Mouse (Mus musculus): ENCODE measurements around the gene A730049H05Rik. TPM values are rescaled to one million over a fixed set of nuclear protein-coding genes. Genes with fewer than 3 reads are reported as not detected.

Gene A730049H05Rik
- polyA plus RNA-seq, 1 experiment from 2014 or later, result not detected

DNA sequence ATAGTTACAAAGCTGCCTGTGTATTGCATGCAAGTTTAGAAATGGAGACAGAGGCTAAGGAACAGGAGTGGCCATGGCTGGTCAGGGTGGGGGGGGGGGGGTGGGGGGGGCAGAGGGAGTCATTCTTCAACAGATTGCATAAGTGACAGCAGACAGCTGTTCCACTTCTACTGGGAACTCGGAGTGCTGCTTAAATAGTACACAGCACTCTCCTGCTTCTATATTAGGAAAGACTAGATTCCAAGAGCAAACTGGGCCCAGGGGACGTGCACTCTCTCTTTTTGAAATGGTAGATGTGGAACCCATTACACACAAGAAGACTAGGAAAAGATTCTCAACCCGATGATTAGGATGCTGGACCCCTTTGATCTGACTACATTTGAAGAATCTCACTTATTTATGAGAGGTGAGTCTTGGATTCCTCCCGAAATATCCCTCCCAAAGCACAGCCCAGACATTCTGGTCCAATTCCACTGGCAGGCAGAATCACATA is 52.9 kb downstream of the A730049H05Rik start, which contains the start of gene Gm15737:
TSS of gene Gm15737 (plus strand) at position 269 of the 493 bp plus-strand sequence.
- no peak within 1 kb of the TSS for H3K4me2 ChIP-seq (ENCODE audit: low read depth, low read length)
- H3K4me1 ChIP-seq (ENCODE audit: control insufficient read depth, low read depth, low read length), result no peaks in the 10 kb centered on the region
- H3K9me3 ChIP-seq (replicated peaks; ENCODE audit: control insufficient read depth, low read length), result no peaks in the 10 kb centered on the region
- no peak within 1 kb of the TSS for H3K9ac ChIP-seq (ENCODE audit: low read depth, low read length)
- H3K36me3 ChIP-seq (ENCODE audit: control insufficient read depth, insufficient read depth), result no peaks in the 10 kb centered on the region
- H3K27me3 ChIP-seq (ENCODE audit: control insufficient read depth, insufficient read depth, low read depth, low read length), result no peaks in the 10 kb centered on the region
- ATAC-seq (ENCODE audit: low read depth), result no peak
- H3K27ac ChIP-seq (ENCODE audit: low read length), result no peak within 1 kb of the TSS
- no peak within 1 kb of the TSS for H3K4me3 ChIP-seq (ENCODE audit: low read depth, low read length)
- WGBS (ENCODE audit: insufficient replicate concordance), result 45% methylated on average over 4 of the region's 4 CpGs

DNA sequence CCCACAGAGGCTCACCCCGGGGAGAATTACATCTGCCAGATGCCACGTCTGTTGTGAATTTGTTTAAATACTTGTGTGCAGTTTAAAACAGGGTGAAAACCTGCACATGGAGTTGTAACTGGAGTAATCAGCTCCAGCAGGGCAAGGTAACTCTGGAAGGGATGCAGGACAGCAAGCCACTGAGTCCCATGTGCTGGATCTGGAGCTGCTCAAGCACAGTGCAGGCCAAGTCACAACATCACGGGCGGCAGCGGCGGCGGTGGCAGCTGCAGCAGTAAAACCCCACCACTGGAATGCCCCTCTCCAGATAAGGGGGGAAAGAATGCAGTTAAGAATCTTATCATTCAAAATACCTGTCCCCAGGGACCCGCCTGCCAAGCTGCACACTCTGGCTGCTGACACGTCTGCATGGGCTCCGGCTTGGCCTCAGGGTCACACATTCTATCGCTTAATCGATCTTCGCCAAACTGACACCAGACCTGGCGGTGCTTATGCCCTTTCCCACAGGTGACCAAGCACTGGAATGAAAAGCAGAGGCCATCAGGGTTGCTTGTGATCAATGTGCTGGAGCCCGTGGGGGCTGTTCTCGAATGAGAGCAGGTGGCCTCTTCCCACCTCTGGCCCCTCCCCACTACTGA is 53.4 kb downstream of the A730049H05Rik start:
- H3K27me3 ChIP-seq (ENCODE audit: control insufficient read depth, insufficient read depth, low read depth, low read length), result no peaks in the 10 kb centered on the region
- H3K4me1 ChIP-seq (ENCODE audit: control insufficient read depth, low read depth, low read length), result no peaks in the 10 kb centered on the region
- 54% methylated on average over 16 of the region's 16 CpGs for WGBS (ENCODE audit: insufficient replicate concordance)
- H3K4me3 ChIP-seq (ENCODE audit: low read depth, low read length), result no peak overlapping the region
- H3K9ac ChIP-seq (ENCODE audit: low read depth, low read length), result no peak overlapping the region
- ATAC-seq (ENCODE audit: low read depth), result no peak
- no peaks in the 10 kb centered on the region for H3K36me3 ChIP-seq (ENCODE audit: control insufficient read depth, insufficient read depth)
- no peak overlapping the region for H3K4me2 ChIP-seq (ENCODE audit: low read depth, low read length)
- H3K27ac ChIP-seq (ENCODE audit: low read length), result no peak overlapping the region
- no peaks in the 10 kb centered on the region for H3K9me3 ChIP-seq (replicated peaks; ENCODE audit: control insufficient read depth, low read length)

DNA sequence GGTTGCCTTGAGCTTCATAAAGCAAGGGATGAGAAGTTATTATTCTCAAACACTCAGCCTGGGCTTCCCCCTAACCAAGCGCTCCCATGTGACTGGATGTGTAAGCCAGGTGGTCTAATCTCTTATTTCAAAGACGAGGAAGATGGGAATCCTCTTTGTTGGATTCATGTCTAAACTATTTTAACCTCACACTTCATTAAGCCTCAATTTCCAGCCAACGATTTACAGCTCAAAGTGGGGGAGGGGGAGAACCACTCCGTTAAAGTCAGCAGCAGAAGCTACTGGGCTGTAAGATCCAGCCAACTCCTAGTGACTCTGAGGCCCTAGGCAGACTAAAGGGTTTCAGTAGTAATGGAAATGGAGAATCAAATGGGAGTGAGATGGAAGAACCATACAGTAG is 55.5 kb downstream of the A730049H05Rik start:
- Histone ChIP-seq H3K36me3 (ENCODE audit: control insufficient read depth, insufficient read depth) (no peaks in the 10 kb centered on the region), H3K9ac (ENCODE audit: low read depth, low read length) (no peak overlapping the region), H3K27me3 (ENCODE audit: control insufficient read depth, insufficient read depth, low read depth, low read length) (no peaks in the 10 kb centered on the region), H3K4me2 (ENCODE audit: low read depth, low read length) (no peak overlapping the region), H3K27ac (ENCODE audit: low read length) (no peak overlapping the region), H3K4me1 (ENCODE audit: control insufficient read depth, low read depth, low read length) (no peaks in the 10 kb centered on the region), H3K9me3 (replicated peaks; ENCODE audit: control insufficient read depth, low read length) (no peaks in the 10 kb centered on the region), H3K4me3 (ENCODE audit: low read depth, low read length) (no peak overlapping the region)
- ATAC-seq (ENCODE audit: low read depth), result no peak
- 52% methylated on average over 4 of the region's 4 CpGs for WGBS (ENCODE audit: insufficient replicate concordance)

DNA sequence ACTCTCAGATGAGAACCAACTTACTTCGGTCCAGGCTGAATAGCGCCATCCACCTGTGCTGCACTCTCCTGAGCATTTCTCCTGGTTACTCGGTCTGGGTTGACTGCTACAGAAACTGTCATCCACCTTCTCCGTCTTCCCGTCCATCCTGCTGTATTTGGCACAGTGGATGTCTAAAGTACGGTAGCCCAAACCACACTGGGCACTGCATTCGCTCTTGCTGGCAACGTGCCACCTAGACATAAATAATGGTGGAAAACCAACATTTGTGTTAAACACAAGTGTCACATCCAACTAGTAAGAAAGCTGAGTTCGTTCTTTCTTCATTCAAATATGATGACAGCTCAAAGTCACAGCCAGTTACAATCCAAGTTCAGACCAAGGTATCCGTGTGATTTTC is 56.5 kb downstream of the A730049H05Rik start:
- Histone ChIP-seq H3K27me3 (ENCODE audit: control insufficient read depth, insufficient read depth, low read depth, low read length) (no peaks in the 10 kb centered on the region), H3K4me1 (ENCODE audit: control insufficient read depth, low read depth, low read length) (no peaks in the 10 kb centered on the region), H3K4me3 (ENCODE audit: low read depth, low read length) (no peak overlapping the region), H3K27ac (ENCODE audit: low read length) (no peak overlapping the region), H3K9me3 (replicated peaks; ENCODE audit: control insufficient read depth, low read length) (no peaks in the 10 kb centered on the region), H3K4me2 (ENCODE audit: low read depth, low read length) (no peak overlapping the region), H3K9ac (ENCODE audit: low read depth, low read length) (no peak overlapping the region), H3K36me3 (ENCODE audit: control insufficient read depth, insufficient read depth) (no peaks in the 10 kb centered on the region)
- 69% methylated on average over 10 of the region's 10 CpGs for WGBS (ENCODE audit: insufficient replicate concordance)
- ATAC-seq (ENCODE audit: low read depth), result no peak

DNA sequence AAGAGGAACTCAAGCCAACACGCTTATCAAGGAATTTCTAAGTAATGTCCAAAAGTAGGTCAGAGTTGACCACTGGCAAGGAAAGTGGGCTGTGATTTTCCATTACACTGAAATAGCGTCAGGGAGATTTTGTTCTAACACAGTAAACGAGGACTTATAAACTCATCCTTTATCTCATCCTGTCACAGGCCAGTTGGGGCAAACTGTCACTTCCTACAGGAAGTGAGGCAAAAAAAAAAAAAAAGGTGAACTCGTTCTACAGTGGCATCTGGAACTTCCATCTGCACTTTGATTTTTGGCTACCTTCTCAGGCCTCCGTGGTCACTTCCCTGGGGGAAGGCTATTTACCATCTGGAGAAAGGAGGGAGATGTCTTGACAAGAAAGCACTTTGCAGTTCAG is 58.6 kb downstream of the A730049H05Rik start:
- Histone ChIP-seq H3K4me3 (ENCODE audit: low read depth, low read length) (no peak overlapping the region), H3K27me3 (ENCODE audit: control insufficient read depth, insufficient read depth, low read depth, low read length) (no peaks in the 10 kb centered on the region), H3K4me1 (ENCODE audit: control insufficient read depth, low read depth, low read length) (no peaks in the 10 kb centered on the region), H3K27ac (ENCODE audit: low read length) (no peak overlapping the region), H3K36me3 (ENCODE audit: control insufficient read depth, insufficient read depth) (no peaks in the 10 kb centered on the region), H3K9me3 (replicated peaks; ENCODE audit: control insufficient read depth, low read length) (no peaks in the 10 kb centered on the region), H3K4me2 (ENCODE audit: low read depth, low read length) (no peak overlapping the region), H3K9ac (ENCODE audit: low read depth, low read length) (no peak overlapping the region)
- no peak for ATAC-seq (ENCODE audit: low read depth)
- 8% methylated on average over 5 of the region's 5 CpGs for WGBS (ENCODE audit: insufficient replicate concordance)

DNA sequence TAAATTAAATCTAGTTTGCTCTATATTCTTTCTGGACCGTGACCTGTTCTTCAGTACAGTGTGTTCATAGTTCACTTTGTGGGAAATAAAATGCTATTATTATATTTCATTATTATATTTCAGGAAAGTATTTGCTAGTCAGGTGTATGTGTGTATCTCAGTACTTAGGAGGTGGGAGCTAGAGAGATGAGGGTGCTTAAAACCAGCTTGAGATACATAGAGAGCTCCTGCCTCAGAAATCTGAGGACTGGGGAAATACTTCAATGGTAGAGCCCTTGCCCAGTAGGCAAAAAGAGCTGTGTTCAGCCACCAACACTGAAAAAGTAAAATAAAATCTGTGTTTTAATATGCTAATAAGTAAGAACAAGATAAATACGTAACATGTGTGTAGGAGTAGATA is 59.1 kb downstream of the A730049H05Rik start:
- Histone ChIP-seq H3K9ac (ENCODE audit: low read depth, low read length) (no peak overlapping the region), H3K9me3 (replicated peaks; ENCODE audit: control insufficient read depth, low read length) (no peaks in the 10 kb centered on the region), H3K27ac (ENCODE audit: low read length) (no peak overlapping the region), H3K27me3 (ENCODE audit: control insufficient read depth, insufficient read depth, low read depth, low read length) (no peaks in the 10 kb centered on the region), H3K36me3 (ENCODE audit: control insufficient read depth, insufficient read depth) (no peaks in the 10 kb centered on the region), H3K4me2 (ENCODE audit: low read depth, low read length) (no peak overlapping the region), H3K4me3 (ENCODE audit: low read depth, low read length) (no peak overlapping the region), H3K4me1 (ENCODE audit: control insufficient read depth, low read depth, low read length) (no peaks in the 10 kb centered on the region)
- no peak for ATAC-seq (ENCODE audit: low read depth)
- WGBS (ENCODE audit: insufficient replicate concordance), result 46% methylated on average over 2 of the region's 2 CpGs

DNA sequence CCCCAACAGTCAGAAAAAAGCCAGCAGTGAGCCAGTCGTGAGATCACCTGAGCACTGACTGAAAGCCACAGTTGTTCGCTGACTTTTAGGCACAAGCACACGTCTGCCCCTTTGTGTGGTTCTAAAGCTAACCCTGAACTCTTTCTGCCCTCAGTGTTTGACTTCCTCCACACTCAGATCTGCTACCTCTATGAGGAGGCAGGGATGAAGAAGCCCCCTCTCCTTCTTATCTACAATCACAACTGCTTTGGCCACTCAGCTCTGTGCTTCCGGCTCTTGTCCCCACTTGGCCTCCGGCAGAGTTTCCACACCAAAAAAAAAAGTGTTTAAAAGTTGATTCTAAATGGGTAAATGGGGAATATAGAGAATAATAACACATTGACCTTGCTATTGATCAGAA is 59.8 kb downstream of the A730049H05Rik start:
- Histone ChIP-seq H3K27me3 (ENCODE audit: control insufficient read depth, insufficient read depth, low read depth, low read length) (no peaks in the 10 kb centered on the region), H3K27ac (ENCODE audit: low read length) (no peak overlapping the region), H3K9me3 (replicated peaks; ENCODE audit: control insufficient read depth, low read length) (no peaks in the 10 kb centered on the region), H3K36me3 (ENCODE audit: control insufficient read depth, insufficient read depth) (no peaks in the 10 kb centered on the region), H3K4me1 (ENCODE audit: control insufficient read depth, low read depth, low read length) (no peaks in the 10 kb centered on the region), H3K4me2 (ENCODE audit: low read depth, low read length) (no peak overlapping the region), H3K9ac (ENCODE audit: low read depth, low read length) (no peak overlapping the region), H3K4me3 (ENCODE audit: low read depth, low read length) (no peak overlapping the region)
- 11% methylated on average over 5 of the region's 5 CpGs for WGBS (ENCODE audit: insufficient replicate concordance)
- ATAC-seq (ENCODE audit: low read depth), result no peak

DNA sequence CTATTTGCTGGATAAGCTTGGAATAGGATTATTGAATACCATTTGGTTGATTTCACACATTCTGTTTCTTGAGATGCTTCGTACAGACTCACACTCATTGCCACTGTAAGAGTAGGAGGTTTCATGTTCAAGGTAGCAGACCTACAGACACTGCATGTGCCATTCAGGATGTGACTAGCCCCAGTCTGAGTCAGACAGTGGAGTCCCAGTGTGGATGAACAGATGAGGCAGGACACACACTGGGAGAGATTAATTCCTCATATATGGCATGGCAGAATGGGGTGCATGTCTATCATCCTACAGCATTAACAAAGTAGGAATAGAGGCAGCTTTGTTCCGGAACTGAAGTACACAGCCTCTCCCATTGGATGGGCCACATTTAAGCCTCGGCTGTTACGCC is 61.0 kb downstream of the A730049H05Rik start:
- Histone ChIP-seq H3K36me3 (ENCODE audit: control insufficient read depth, insufficient read depth) (no peaks in the 10 kb centered on the region), H3K9me3 (replicated peaks; ENCODE audit: control insufficient read depth, low read length) (no peaks in the 10 kb centered on the region), H3K9ac (ENCODE audit: low read depth, low read length) (no peak overlapping the region), H3K4me3 (ENCODE audit: low read depth, low read length) (no peak overlapping the region), H3K27me3 (ENCODE audit: control insufficient read depth, insufficient read depth, low read depth, low read length) (no peaks in the 10 kb centered on the region), H3K27ac (ENCODE audit: low read length) (no peak overlapping the region), H3K4me2 (ENCODE audit: low read depth, low read length) (no peak overlapping the region), H3K4me1 (ENCODE audit: control insufficient read depth, low read depth, low read length) (no peaks in the 10 kb centered on the region)
- 76% methylated on average over 4 of the region's 4 CpGs for WGBS (ENCODE audit: insufficient replicate concordance)
- no peak for ATAC-seq (ENCODE audit: low read depth)

DNA sequence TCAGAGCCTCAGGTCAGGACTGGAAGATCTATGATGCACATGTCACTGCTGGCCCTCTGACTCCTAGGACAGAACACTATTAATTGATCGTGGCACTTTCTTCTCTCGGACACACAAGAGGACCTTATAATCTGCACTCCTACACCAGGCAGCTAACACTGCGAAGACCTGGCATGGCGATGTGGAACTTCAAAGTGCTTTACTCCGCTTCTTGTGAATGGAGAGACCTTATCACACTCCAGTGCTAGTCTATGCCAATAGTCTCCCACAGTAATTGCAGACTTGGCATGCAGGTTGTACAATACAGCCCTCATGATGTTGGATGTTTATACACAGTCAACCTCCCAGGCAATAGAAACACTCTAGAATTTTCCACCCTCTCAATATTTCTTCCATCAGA is 62.5 kb downstream of the A730049H05Rik start:
- no peak overlapping the region for H3K27ac ChIP-seq (ENCODE audit: low read length)
- no peaks in the 10 kb centered on the region for H3K36me3 ChIP-seq (ENCODE audit: control insufficient read depth, insufficient read depth)
- no peak for ATAC-seq (ENCODE audit: low read depth)
- no peak overlapping the region for H3K9ac ChIP-seq (ENCODE audit: low read depth, low read length)
- H3K27me3 ChIP-seq (ENCODE audit: control insufficient read depth, insufficient read depth, low read depth, low read length), result no peaks in the 10 kb centered on the region
- H3K9me3 ChIP-seq (replicated peaks; ENCODE audit: control insufficient read depth, low read length), result no peaks in the 10 kb centered on the region
- H3K4me3 ChIP-seq (ENCODE audit: low read depth, low read length), result no peak overlapping the region
- no peak overlapping the region for H3K4me2 ChIP-seq (ENCODE audit: low read depth, low read length)
- WGBS (ENCODE audit: insufficient replicate concordance), result 76% methylated on average over 5 of the region's 5 CpGs
- no peaks in the 10 kb centered on the region for H3K4me1 ChIP-seq (ENCODE audit: control insufficient read depth, low read depth, low read length)
